Mouse (Mus musculus): Measurements from ENCODE around the gene Spc25.

The Spc25 gene

GRCm38 (mm10) chr2:69179721-69180120 is 26.3 kb downstream of the Spc25 start:
- no peak for DNase-seq (ENCODE audit: low read depth)

- no peak for DNase-seq (ENCODE audit: low read depth)
Observed at GRCm38 (mm10) chr2:69175296-69175695, 30.7 kb downstream of the Spc25 start.

GRCm38 (mm10) chr2:69170395-69171077 is 35.5 kb downstream of the Spc25 start:
- no peak for DNase-seq (ENCODE audit: low read depth)

GRCm38 (mm10) chr2:69158907-69159306 is 47.1 kb downstream of the Spc25 start:
- DNase-seq (ENCODE audit: low read depth): no peak

- no peak for DNase-seq (ENCODE audit: low read depth)
Observed at GRCm38 (mm10) chr2:69156283-69156682, 49.7 kb downstream of the Spc25 start.

GRCm38 (mm10) chr2:69155861-69156260 is 50.1 kb downstream of the Spc25 start:
- no peak for DNase-seq (ENCODE audit: low read depth)

GRCm38 (mm10) chr2:69150841-69151240 is 55.2 kb downstream of the Spc25 start:
- no peak for DNase-seq (ENCODE audit: low read depth)

- peak; percentile 33 for DNase-seq (ENCODE audit: low read depth)
Observed at GRCm38 (mm10) chr2:69149154-69149553, 56.8 kb downstream of the Spc25 start.

GRCm38 (mm10) chr2:69148691-69149090 is 57.3 kb downstream of the Spc25 start:
- no peak for DNase-seq (ENCODE audit: low read depth)
